Mouse (Mus musculus): Measurements from ENCODE around the gene Ulk4. TPM values are rescaled to one million over a fixed set of nuclear protein-coding genes. Genes with fewer than 3 reads are reported as not detected.

The Ulk4 gene
- polyA plus RNA-seq, 1 experiment from 2014 or later: 23.2 TPM

DNA sequence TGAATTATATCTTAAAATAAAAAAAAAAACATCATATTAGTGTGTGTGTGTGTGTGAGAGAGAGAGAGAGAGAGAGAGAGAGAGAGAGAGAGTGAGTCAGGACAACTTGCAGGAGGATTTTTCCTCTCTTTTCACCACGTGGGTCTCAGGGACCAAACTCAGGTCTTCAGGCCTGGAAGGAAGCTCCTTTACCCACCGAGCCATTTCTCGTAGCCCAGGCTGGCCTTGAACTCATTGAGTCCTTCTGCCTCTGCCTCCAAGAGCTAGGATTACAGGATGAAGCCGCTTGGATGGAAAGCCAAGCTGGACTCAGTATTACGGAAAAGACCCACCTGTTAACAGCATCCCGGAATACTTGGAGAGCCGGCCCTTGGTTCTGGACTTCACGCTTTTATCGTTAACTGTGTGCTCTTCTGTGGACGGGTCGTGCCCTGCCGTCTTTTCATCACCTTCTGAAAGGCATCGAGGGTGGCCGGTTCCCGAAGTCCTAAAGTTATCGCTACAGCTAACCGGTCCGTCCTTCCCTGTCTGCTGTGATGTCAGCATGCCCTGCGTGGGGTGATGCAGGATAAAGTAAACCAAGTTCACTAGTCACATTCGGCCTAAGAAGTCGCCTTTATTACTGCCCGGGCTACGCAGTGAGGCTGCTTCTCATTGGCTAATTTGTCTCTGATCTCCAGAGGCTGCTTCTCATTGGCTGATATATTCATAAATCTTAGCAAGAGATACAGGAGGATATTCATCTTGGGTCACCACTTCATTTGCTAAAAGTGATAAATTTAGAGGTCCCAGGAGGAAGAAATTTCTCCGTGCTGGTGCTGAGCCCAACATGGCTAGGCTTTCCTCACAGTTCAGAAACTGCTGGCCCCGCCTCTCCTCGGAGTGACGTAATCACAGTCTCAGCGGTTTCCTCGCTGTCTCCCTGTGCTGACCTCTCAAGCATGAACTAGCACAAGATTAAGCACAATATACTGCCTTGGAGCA is 8.6 kb upstream of the Ulk4 start:
- ATAC-seq (peak; percentile 83), DNase-seq (peak; percentile 79)
- no peak overlapping the region for H3K27ac ChIP-seq (ENCODE audit: low read depth)
- no peaks in the 10 kb centered on the region for H3K27me3 ChIP-seq (ENCODE audit: insufficient read depth, low read length)
- no peak for TF ChIP-seq CTCF (IDR thresholded peaks at IDR 0.05; ENCODE audit: low read depth)
- TF ChIP-seq EP300 (IDR thresholded peaks at IDR 0.05; ENCODE audit: low read depth): no peak
- no peaks in the 10 kb centered on the region for H3K36me3 ChIP-seq (replicated peaks; ENCODE audit: insufficient read depth, low read length)
- WGBS (ENCODE audit: insufficient replicate concordance): 29% methylated on average over 29 of the region's 29 CpGs
- peak overlapping the region; percentile 70 for H3K4me2 ChIP-seq (ENCODE audit: low read depth, low read length)
- H3K9me3 ChIP-seq (ENCODE audit: low read length): peaks cover 4% of the 10 kb centered on the region; the same call in 1 of the 2 replicates
- peaks cover 8% of the 10 kb centered on the region; the same call in 1 of the 2 replicates for H3K4me1 ChIP-seq (ENCODE audit: insufficient read depth)
- peak overlapping the region; percentile 40 for H3K4me3 ChIP-seq (ENCODE audit: low read depth, low read length)
- peak overlapping the region; percentile 39 for H3K9ac ChIP-seq (replicated peaks)

- Histone ChIP-seq H3K27ac (ENCODE audit: low read depth) (no peak overlapping the region), H3K27me3 (ENCODE audit: insufficient read depth, low read length) (no peaks in the 10 kb centered on the region), H3K36me3 (replicated peaks; ENCODE audit: insufficient read depth, low read length) (no peaks in the 10 kb centered on the region), H3K4me3 (ENCODE audit: low read depth, low read length) (no peak overlapping the region), H3K9ac (replicated peaks) (no peak overlapping the region), H3K4me1 (ENCODE audit: insufficient read depth) (peaks cover 8% of the 10 kb centered on the region; the same call in 1 of the 2 replicates), H3K4me2 (ENCODE audit: low read depth, low read length) (no peak overlapping the region), H3K9me3 (ENCODE audit: low read length) (no peaks in the 10 kb centered on the region)
- ATAC-seq (no peak), DNase-seq (peak; percentile 63)
- TF ChIP-seq EP300 (IDR thresholded peaks at IDR 0.05; ENCODE audit: low read depth) (no peak), CTCF (IDR thresholded peaks at IDR 0.05; ENCODE audit: low read depth) (peak; percentile 75)
- WGBS (ENCODE audit: insufficient replicate concordance): 72% methylated on average over 3 of the region's 3 CpGs
These were observed 7.4 kb upstream of the Ulk4 start for GRCm38 (mm10) chr9:121284422-121284821.

DNA sequence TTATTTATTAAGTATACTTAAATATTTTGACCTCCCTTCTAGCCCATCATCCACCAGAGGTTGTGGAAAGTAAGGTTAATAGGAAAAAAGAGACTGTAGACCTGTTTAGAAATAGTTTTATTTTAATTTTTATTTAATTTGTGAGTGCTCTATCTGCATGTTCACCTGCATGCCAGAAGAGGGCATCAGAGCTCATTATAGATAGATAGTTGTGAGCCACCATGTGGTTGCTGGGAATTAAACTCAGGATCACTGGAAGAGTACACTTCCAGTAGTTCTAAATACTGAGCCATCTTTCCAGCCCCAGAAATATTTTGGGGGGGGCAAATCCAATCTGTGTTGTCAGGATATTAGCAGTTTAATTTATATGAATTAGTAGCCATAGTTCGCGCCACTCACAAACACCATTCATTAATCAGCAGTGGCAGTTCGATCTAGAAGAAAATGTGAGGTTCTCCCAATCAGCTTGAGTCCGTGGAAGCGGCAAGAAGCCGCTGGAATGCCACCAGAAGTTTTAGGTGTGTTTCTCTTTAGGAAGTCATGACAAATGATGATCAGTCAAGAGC is 6.7 kb upstream of the Ulk4 start:
- 96% methylated on average over 6 of the region's 6 CpGs for WGBS (ENCODE audit: insufficient replicate concordance)
- Histone ChIP-seq H3K27ac (ENCODE audit: low read depth) (no peak overlapping the region), H3K9ac (replicated peaks) (no peak overlapping the region), H3K27me3 (ENCODE audit: insufficient read depth, low read length) (no peaks in the 10 kb centered on the region), H3K4me1 (ENCODE audit: insufficient read depth) (peaks cover 8% of the 10 kb centered on the region; the same call in 1 of the 2 replicates), H3K36me3 (replicated peaks; ENCODE audit: insufficient read depth, low read length) (no peaks in the 10 kb centered on the region), H3K4me2 (ENCODE audit: low read depth, low read length) (no peak overlapping the region), H3K4me3 (ENCODE audit: low read depth, low read length) (no peak overlapping the region), H3K9me3 (ENCODE audit: low read length) (no peaks in the 10 kb centered on the region)
- no peak for DNase-seq
- ATAC-seq: no peak
- no peak for TF ChIP-seq EP300 (IDR thresholded peaks at IDR 0.05; ENCODE audit: low read depth)
- TF ChIP-seq CTCF (IDR thresholded peaks at IDR 0.05; ENCODE audit: low read depth): peak; percentile 59

DNA sequence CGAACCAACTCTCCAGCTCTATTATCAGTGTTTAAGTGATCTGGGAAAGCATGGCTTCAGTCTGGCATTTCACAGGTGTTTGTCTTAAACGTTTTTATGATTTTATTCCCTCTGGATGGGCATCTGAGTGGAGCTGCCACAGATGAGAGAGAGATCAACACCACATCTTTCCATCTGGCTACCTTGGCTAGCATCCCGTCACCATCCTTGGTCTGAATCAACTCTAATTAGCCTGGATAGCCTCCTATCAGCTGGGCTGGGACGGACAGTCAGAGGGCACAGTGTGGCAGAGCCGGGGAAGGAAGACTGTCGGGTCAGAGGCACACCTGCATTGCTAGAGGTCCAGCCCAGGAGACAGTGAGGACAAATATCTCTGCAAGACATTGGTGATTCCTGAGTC is 4.9 kb upstream of the Ulk4 start:
- H3K9me3 ChIP-seq (ENCODE audit: low read length): no peaks in the 10 kb centered on the region
- DNase-seq (no peak), ATAC-seq (no peak)
- peaks cover 17% of the 10 kb centered on the region for H3K4me1 ChIP-seq (ENCODE audit: insufficient read depth)
- no peak overlapping the region for H3K9ac ChIP-seq (replicated peaks)
- H3K27me3 ChIP-seq (ENCODE audit: insufficient read depth, low read length): no peaks in the 10 kb centered on the region
- H3K36me3 ChIP-seq (replicated peaks; ENCODE audit: insufficient read depth, low read length): no peaks in the 10 kb centered on the region
- no peak overlapping the region for H3K4me2 ChIP-seq (ENCODE audit: low read depth, low read length)
- no peak for TF ChIP-seq EP300 (IDR thresholded peaks at IDR 0.05; ENCODE audit: low read depth)
- no peak for TF ChIP-seq CTCF (IDR thresholded peaks at IDR 0.05; ENCODE audit: low read depth)
- no peak overlapping the region for H3K4me3 ChIP-seq (ENCODE audit: low read depth, low read length)
- no peak overlapping the region for H3K27ac ChIP-seq (ENCODE audit: low read depth)
- 77% methylated on average over 6 of the region's 6 CpGs for WGBS (ENCODE audit: insufficient replicate concordance)

GRCm38 (mm10) chr9:121279216-121279615 is 2.2 kb upstream of the Ulk4 start:
- ATAC-seq: no peak
- Histone ChIP-seq H3K4me3 (ENCODE audit: low read depth, low read length) (no peak overlapping the region), H3K9me3 (ENCODE audit: low read length) (no peaks in the 10 kb centered on the region), H3K27me3 (ENCODE audit: insufficient read depth, low read length) (no peaks in the 10 kb centered on the region), H3K36me3 (replicated peaks; ENCODE audit: insufficient read depth, low read length) (no peaks in the 10 kb centered on the region), H3K9ac (replicated peaks) (no peak overlapping the region), H3K4me2 (ENCODE audit: low read depth, low read length) (no peak overlapping the region), H3K27ac (ENCODE audit: low read depth) (no peak overlapping the region), H3K4me1 (ENCODE audit: insufficient read depth) (peaks cover 11% of the 10 kb centered on the region)
- WGBS (ENCODE audit: insufficient replicate concordance): 86% methylated on average over 5 of the region's 5 CpGs
- DNase-seq: no peak
- no peak for TF ChIP-seq CTCF (IDR thresholded peaks at IDR 0.05; ENCODE audit: low read depth)
- no peak for TF ChIP-seq EP300 (IDR thresholded peaks at IDR 0.05; ENCODE audit: low read depth)

DNA sequence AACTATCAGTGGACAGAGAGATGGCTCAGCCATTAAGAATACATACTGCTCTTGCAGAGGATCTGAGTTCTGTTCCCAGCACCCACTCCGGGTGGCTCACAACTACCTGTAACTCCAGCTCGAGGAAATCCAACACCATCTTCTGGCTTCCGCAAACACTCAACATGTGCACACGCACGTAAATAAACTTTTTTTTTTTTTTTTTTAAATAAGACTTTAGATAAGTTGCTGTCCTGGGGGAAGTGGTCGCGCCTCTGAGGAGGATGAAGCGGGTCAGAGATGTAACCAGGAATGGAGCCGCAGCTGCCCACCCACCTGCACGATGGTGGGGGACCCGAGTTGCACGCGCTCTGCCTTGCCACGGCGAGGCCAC is 266 bp downstream of the Ulk4 start:
- WGBS (ENCODE audit: insufficient replicate concordance): 19% methylated on average over 15 of the region's 15 CpGs
- H3K9me3 ChIP-seq (ENCODE audit: low read length): no peaks in the 10 kb centered on the region
- no peak for DNase-seq
- peak overlapping the region; percentile 61 for H3K4me3 ChIP-seq (ENCODE audit: low read depth, low read length)
- TF ChIP-seq CTCF (IDR thresholded peaks at IDR 0.05; ENCODE audit: low read depth) (no peak), EP300 (IDR thresholded peaks at IDR 0.05; ENCODE audit: low read depth) (no peak)
- peak overlapping the region; percentile 89 for H3K4me2 ChIP-seq (ENCODE audit: low read depth, low read length)
- H3K4me1 ChIP-seq (ENCODE audit: insufficient read depth): peaks cover 11% of the 10 kb centered on the region
- H3K9ac ChIP-seq (replicated peaks): peak overlapping the region; percentile 50
- no peaks in the 10 kb centered on the region for H3K27me3 ChIP-seq (ENCODE audit: insufficient read depth, low read length)
- H3K36me3 ChIP-seq (replicated peaks; ENCODE audit: insufficient read depth, low read length): no peaks in the 10 kb centered on the region
- H3K27ac ChIP-seq (ENCODE audit: low read depth): no peak overlapping the region
- ATAC-seq: no peak

Data from liver, postnatal 0 days (tissue).